Mouse (Mus musculus): Measurements from ENCODE around the gene Enho.
A peak's percentile ranks its signal among the peaks of the same experiment; 100 is the strongest.

The Enho gene

DNA sequence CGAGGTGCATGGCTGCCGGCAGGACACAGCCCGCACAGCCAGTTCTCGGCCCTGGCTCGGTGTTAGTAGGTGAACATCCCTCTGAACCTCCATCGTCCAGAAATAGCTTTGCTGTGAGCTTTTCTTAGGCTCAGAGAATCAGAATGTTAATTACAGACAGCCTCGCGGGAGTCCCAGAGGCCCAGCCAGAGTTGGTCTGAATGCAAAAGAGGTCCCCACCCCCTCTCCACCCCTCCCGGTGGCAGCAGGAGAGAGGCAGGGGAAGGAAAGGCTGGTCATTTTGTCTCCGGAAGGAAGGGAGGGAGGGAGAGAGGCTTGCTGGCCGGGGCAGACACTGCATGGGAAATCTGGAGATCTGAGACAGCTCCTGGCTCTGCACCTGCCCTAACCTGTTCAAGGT, 8.7 kb downstream of the Enho start:
- peak; percentile 72 for DNase-seq (ENCODE audit: low spot score)

- no peak for DNase-seq (ENCODE audit: low spot score)
Measured at GRCm38 (mm10) chr4:41630196-41630595, 9.9 kb downstream of the Enho start.

GRCm38 (mm10) chr4:41628202-41628927, 11.8 kb downstream of the Enho start:
- DNase-seq (ENCODE audit: low spot score) = no peak

GRCm38 (mm10) chr4:41622071-41622470, 18.1 kb downstream of the Enho start:
- DNase-seq (ENCODE audit: low spot score) = no peak

- peak; percentile 57 for DNase-seq (ENCODE audit: low spot score)
Measured at GRCm38 (mm10) chr4:41618916-41619746, 21.0 kb downstream of the Enho start.

DNA sequence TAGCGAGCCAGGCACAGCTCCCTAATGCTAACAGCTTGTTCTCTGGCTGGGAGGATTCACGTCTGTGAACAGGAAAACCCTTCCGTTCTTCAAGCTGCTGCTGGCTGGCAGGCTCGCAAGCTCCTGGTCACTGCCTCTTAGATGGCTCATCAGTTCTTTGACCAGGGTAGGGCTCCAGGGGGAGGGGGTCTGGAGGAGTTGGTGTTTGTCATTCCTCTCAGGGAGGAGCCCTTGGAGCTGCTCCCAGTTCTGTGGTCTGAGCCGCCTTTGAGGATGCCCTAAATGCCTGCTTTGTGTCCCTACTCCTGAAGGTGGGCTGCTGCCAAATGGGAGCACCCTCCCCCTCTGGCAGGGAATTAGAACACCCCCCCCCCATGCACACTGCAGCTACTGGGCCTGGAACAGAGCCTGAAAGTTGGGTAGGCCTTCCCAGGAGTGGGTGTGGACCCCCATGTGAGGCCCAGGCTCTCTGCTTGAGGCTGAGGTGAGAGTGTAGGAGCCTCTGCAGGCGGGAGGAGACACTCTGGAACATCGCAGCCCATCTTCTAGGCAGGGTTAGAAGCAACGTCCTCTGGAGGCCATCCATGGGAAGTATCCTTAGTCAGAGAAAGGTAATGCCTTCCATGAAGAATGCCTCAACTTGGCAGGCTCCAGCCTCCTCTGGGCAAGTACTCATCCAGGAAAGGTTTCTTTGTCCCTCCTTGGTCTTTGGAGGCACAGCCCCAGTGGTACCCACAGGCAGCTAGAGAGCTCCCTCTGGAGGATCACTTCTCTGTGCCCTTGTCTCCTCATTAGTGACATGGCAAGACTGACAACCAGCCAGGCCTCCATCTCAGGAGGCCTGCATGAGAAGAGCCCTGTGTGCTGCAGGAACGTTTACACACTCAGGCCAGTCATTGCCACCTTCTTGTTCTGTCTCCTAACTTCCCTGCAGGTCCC, 24.2 kb downstream of the Enho start:
- no peak for DNase-seq (ENCODE audit: low spot score)

GRCm38 (mm10) chr4:41614156-41614555, 26.0 kb downstream of the Enho start:
- peak; percentile 83 for DNase-seq (ENCODE audit: low spot score)

DNA sequence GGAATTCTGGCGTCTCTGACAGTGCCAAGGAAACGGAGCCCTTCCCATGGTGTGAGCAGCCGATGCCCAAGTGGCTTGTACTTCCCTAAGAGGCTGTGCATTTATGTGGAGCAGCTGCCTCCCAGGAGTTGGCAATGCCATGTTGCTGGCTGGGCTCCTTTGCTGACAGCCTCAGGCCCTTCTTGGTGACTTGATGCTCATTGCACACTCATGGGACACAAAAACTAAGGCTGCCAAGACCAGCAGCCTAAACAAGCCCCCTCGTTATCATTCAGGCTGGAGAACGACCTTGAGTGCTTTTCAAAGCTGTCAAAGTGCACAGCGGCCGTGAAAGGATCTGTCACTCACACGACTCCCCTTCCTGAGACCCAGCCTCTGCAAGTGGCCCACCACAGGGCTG, 28.0 kb downstream of the Enho start:
- no peak for DNase-seq (ENCODE audit: low spot score)

DNA sequence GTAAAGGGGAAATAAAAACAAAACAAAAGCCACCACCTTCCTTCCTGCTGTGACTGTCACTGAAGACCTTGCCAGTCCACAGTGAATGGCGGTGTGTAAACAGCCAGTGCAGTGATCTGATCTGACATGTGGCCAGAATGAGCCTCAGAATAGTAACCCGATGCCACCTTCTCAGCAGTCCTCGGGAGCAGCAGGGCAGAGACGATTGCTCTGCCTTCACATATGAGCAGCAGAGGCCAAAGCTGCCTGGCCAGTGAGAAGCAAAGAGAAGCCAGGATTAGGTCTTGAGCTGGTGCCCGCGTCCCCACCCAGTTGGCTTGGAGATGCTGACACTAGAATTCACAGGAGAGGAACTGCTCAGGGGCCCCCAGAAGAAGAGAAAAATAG, 29.5 kb downstream of the Enho start:
- DNase-seq (ENCODE audit: low spot score) = peak; percentile 19

DNA sequence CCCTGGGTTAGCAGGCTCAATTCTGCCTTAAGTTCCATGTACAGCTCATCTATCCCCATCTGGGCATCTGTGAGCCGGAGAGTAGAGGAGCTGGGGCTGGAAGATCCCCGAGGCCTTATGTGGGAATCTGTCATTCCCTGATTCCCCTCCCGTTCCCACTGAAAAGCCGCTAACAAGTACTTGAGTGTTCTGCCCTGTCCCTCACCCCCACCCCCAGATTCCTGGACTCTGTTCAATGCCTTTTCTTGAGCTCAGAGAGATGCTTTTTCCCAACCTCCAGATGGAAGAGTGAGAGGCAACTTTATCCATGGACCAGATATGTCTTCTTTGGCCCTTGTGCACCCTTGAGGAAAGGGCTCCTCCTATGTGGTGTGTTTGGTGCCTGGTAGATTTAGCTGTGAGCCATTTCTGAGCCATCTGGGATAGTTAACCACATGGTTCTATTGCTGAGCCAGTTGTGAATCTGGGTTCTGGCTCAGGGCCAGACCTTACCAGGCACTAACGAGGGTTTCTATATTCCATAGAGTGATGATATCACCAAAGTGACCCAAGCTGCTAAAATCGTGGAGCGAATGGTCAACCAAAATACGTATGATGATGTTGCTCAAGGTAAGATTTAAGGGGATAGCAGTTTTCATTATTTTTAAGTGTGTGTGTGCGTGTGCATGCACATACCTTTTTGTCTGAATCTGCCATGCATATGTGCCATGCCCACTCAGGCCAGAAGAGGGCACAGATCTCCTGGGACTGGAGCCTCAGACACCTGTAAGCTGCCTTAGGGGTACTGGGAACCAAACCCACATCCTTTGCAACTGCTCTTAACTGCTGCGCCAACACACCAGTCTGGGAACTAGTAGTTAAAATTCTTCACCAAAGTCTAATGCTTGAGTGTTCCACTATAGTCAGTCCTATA, 30.2 kb downstream of the Enho start:
- no peak for DNase-seq (ENCODE audit: low spot score)

DNA sequence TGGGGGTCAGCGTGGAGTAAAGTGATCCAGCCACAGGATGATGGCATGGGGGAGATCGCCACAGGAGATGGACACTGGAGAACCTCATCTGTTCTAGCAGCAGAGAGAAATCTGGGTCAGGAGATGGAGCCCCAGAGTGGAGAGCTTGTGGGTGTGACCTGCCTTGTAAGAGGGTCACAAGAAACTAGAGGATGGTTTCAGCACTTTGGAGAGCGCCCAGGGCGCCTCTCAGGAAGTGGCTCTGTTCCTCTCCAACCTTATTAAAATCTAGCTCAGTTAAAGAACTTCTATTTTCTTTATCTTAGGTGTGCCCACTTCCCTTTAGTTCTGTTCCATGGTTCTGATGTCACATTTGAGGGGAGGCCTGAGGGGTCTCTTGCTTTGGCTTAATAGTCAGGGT, 33.3 kb downstream of the Enho start:
- DNase-seq (ENCODE audit: low spot score) = peak; percentile 74

- peak; percentile 38 for DNase-seq (ENCODE audit: low spot score)
Measured at GRCm38 (mm10) chr4:41604476-41605396, 35.4 kb downstream of the Enho start.

DNA sequence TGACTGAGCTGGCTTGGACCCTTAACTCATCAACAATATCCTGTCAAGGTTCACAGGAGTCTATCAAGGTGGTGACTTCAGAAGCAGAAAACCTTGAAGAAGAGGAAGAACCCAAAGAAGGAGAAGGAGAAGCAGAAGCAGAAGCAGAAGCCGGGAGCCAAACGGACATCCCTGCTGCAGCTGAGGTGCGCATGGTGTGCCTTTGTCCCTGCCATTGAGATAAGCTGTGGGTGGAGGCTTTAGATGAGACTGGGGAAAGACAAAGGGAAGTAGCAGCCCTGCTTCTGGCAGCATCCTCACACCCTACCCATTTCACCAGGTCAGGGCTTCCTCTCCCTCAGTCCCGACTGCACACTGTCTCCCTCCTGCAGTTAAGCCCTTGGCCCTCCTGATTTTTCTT, 37.3 kb downstream of the Enho start:
- no peak for DNase-seq (ENCODE audit: low spot score)
